Mouse (Mus musculus) liver, embryonic 12.5 days (tissue): Measurements from ENCODE around the gene Eif1. TPM values are rescaled to one million over a fixed set of nuclear protein-coding genes. Genes with fewer than 3 reads are reported as not detected.
"Not testable (repeated sequence)": the region's sequence is repeated elsewhere in the genome, so short reads cannot be mapped to it uniquely, and the experiment has no call there.

Source experiments
- ATAC-seq: fragments of 200-750 bp; cut with Nextera tagmentation; 2 replicates; pipeline ENCODE4 v1.8.0; 2017; ENCODE audit warnings: moderate number of reproducible peaks, mild to moderate bottlenecking, moderate library complexity
- H3K27ac ChIP-seq: fragments of 300-500 bp; sonication (generic); 2 replicates; pipeline ENCODE4 v1.5.1; 2016; ENCODE audit warnings: mild to moderate bottlenecking
- H3K27me3 ChIP-seq: fragments of 300-500 bp; sonication (generic); replicated peaks from 2 replicates; pipeline ENCODE4 v1.6.1; 2016; ENCODE audit warnings: mild to moderate bottlenecking, moderate library complexity
- H3K36me3 ChIP-seq: fragments of 300-500 bp; sonication (generic); 2 replicates; pipeline ENCODE4 v1.6.1; 2016; ENCODE audit warnings: mild to moderate bottlenecking, moderate library complexity
- H3K4me1 ChIP-seq: fragments of 300-500 bp; sonication (generic); 2 replicates; pipeline ENCODE4 v1.6.1; 2016
- H3K4me2 ChIP-seq: fragments of 300-500 bp; sonication (generic); 2 replicates; pipeline ENCODE4 v1.6.1; 2016; ENCODE audit warnings: mild to moderate bottlenecking, moderate library complexity
- H3K4me3 ChIP-seq: fragments of 300-500 bp; sonication (generic); 2 replicates; pipeline ENCODE4 v1.5.1; 2016; ENCODE audit warnings: mild to moderate bottlenecking, moderate library complexity
- H3K9ac ChIP-seq: fragments of 300-500 bp; sonication (generic); 2 replicates; pipeline ENCODE4 v1.6.1; 2016; ENCODE audit warnings: mild to moderate bottlenecking, moderate library complexity
- H3K9me3 ChIP-seq: fragments of 300-500 bp; sonication (generic); replicated peaks from 2 replicates; pipeline ENCODE4 v1.6.1; 2016; ENCODE audit warnings: mild to moderate bottlenecking, moderate library complexity
- WGBS: fragments of 180-500 bp; shearing (Covaris S2); methylation state at CpG from one replicate; pipeline ENCODE4 v1.1.7; 2016; ENCODE audit not compliant: insufficient replicate concordance; 5-methylcytosine and 5-hydroxymethylcytosine counted together
- polyA plus RNA-seq: library from polyadenylated mRNA; unstranded; fragments of >200 nt; fragmentation: Nextera tagmentation; extraction: Ambion mirVana; gene quantifications from 2 replicates; pipeline ENCODE4 v1.2.1, GENCODE M21; 2016

Eif1 gene
- polyA plus RNA-seq, 1 experiment from 2014 or later = 1,858 TPM

DNA sequence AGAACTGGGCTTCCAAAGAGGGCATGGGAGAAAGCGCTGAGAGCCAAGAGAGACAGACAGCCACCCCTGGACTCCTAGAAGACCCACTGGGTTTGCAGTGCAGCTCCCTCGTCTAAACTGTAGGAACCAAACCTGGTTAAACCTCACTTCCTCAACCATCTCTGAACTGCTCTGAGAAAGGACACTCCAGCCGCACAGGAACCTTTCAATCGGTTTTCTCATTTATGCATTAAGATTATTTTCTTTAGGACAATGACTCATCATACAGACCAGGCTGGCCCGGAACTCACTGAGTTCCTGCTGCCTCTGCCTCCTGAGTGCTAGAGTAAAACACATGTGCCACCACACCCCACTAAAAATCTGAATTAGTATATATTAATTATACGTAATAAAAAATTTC lies 8.1 kb downstream of the Eif1 start:
- no peaks in the 10 kb centered on the region; the same call in 1 of the 2 replicates for H3K4me1 ChIP-seq
- no peaks in the 10 kb centered on the region for H3K9me3 ChIP-seq
- no peak overlapping the region for H3K27ac ChIP-seq
- ATAC-seq = no peak
- 64% methylated on average over 6 of the region's 6 CpGs for WGBS
- no peak overlapping the region for H3K4me2 ChIP-seq
- H3K4me3 ChIP-seq = no peak overlapping the region
- peaks cover 3% of the 10 kb centered on the region for H3K36me3 ChIP-seq
- no peak overlapping the region for H3K9ac ChIP-seq
- peaks cover 21% of the 10 kb centered on the region; the same call in 1 of the 2 replicates for H3K27me3 ChIP-seq

DNA sequence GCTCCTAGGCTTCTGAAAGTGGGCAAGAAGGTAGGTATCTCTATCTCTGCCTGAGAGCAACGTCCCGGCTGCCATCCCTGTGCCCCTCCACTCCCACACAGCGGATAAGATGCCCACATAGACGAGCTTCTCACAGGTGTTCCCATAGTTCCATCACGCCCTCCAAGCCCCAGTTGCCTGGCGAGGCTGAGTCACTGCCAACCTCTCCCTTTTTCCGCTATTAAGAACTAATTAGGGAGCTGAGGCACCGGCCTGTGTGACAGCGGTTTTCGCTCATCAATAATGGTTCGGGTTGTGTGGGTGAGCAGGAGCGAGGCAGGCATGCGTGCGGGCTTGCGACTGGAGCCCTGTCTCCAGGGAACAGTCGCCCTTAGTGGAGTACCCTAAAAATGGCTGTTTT lies 10.6 kb downstream of the Eif1 start:
- ATAC-seq = no peak
- H3K4me3 ChIP-seq = no peak overlapping the region
- H3K9me3 ChIP-seq = no peaks in the 10 kb centered on the region
- H3K36me3 ChIP-seq = no peaks in the 10 kb centered on the region
- H3K27me3 ChIP-seq = peaks cover 28% of the 10 kb centered on the region; the same call in 1 of the 2 replicates
- no peak overlapping the region for H3K9ac ChIP-seq
- no peaks in the 10 kb centered on the region; the same call in 1 of the 2 replicates for H3K4me1 ChIP-seq
- H3K27ac ChIP-seq = no peak overlapping the region
- no peak overlapping the region for H3K4me2 ChIP-seq
- WGBS = 51% methylated on average over 16 of the region's 16 CpGs

GRCm38 (mm10) chr11:100330816-100331375 lies 11.2 kb downstream of the Eif1 start:
- not testable (repeated sequence) for H3K4me2 ChIP-seq, ATAC-seq, H3K9me3 ChIP-seq, H3K4me1 ChIP-seq, H3K9ac ChIP-seq, H3K36me3 ChIP-seq, H3K4me3 ChIP-seq, H3K27ac ChIP-seq
- 54% methylated on average over 8 of the region's 8 CpGs for WGBS
- H3K27me3 ChIP-seq = peaks cover 28% of the 10 kb centered on the region; the same call in 1 of the 2 replicates

DNA sequence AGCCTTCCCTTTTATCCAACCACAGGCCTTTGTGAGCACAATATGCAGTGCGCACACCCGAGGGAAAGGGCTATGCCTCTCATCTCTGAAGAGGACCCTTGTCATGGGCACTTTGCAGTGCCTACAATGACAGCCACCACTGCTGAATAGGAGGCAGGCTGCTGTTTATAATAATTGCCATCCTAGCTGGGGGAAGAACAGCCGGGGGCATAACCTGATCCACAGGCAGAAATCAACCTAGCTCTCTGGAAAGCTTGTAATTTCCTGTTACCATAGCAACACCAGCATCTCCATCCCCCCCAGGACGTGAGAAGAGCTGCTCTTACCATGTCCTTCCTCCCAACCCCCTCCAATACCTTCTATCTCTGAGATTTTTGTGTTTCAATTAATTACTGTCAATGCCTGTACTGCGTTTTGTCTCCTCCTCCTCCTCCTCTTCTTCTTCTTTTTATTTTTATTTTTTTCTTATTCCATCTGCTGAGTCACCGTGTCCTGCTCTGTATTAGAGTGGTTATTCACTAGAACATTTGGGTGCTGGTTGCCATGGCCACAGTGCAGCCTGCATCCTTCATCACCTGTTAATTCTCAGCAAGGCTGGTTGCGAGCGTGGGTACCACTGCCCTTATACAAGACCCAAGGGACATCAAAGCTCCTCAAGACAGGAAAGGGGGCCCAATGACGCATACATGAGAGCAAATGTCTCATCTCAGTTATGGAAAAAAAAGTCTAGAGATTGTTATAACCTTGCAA lies 13.3 kb downstream of the Eif1 start:
- Histone ChIP-seq H3K36me3 (no peaks in the 10 kb centered on the region), H3K4me3 (no peak overlapping the region), H3K4me1 (no peaks in the 10 kb centered on the region), H3K9ac (no peak overlapping the region), H3K9me3 (no peaks in the 10 kb centered on the region), H3K4me2 (no peak overlapping the region), H3K27ac (no peak overlapping the region), H3K27me3 (peaks cover 31% of the 10 kb centered on the region)
- 57% methylated on average over 9 of the region's 9 CpGs for WGBS
- ATAC-seq = no peak

GRCm38 (mm10) chr11:100333944-100334457 lies 14.3 kb downstream of the Eif1 start, which contains the start of gene Gast:
Gene Gast (plus strand): TSS chr11:100334407.
- Histone ChIP-seq H3K4me1 (no peaks in the 10 kb centered on the region), H3K4me3 (no peak within 1 kb of the TSS), H3K27ac (no peak within 1 kb of the TSS), H3K27me3 (peaks cover 42% of the 10 kb centered on the region), H3K9me3 (no peaks in the 10 kb centered on the region), H3K36me3 (no peaks in the 10 kb centered on the region), H3K9ac (no peak within 1 kb of the TSS), H3K4me2 (no peak within 1 kb of the TSS)
- WGBS = 58% methylated on average over 6 of the region's 6 CpGs
- ATAC-seq = no peak

- 67% methylated on average over 3 of the region's 3 CpGs for WGBS
- Histone ChIP-seq H3K27me3 (peaks cover 34% of the 10 kb centered on the region), H3K9me3 (no peaks in the 10 kb centered on the region), H3K36me3 (no peaks in the 10 kb centered on the region), H3K27ac (no peak overlapping the region), H3K9ac (no peak overlapping the region), H3K4me1 (no peaks in the 10 kb centered on the region), H3K4me2 (no peak overlapping the region), H3K4me3 (no peak overlapping the region)
- no peak for ATAC-seq
These were observed 16.0 kb downstream of the Eif1 start for GRCm38 (mm10) chr11:100335731-100336130.

DNA sequence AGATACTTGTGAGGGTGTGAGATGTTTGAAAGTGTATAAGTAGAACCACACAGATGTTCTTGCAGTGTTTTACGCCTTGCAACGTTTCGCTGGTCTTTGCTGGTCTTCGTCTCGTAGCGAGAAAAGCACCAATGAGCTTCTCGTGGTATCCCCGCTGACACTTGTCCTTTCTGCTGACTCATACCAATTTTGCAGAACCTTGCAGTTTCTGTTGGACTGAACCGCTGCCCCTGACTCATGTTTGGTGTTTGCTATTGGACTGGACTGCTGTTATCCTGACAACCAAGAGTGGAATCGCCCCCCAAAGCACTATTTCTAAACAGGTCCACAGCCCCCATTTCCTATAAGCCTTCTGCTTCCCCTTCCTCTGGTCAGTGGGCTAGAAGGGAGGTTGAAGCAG lies 24.6 kb downstream of the Eif1 start:
- Histone ChIP-seq H3K27ac (no peak overlapping the region), H3K27me3 (peaks cover 34% of the 10 kb centered on the region), H3K4me1 (no peaks in the 10 kb centered on the region), H3K4me3 (no peak overlapping the region), H3K4me2 (no peak overlapping the region), H3K36me3 (no peaks in the 10 kb centered on the region), H3K9me3 (no peaks in the 10 kb centered on the region), H3K9ac (no peak overlapping the region)
- WGBS = 59% methylated on average over 10 of the region's 10 CpGs
- no peak for ATAC-seq

DNA sequence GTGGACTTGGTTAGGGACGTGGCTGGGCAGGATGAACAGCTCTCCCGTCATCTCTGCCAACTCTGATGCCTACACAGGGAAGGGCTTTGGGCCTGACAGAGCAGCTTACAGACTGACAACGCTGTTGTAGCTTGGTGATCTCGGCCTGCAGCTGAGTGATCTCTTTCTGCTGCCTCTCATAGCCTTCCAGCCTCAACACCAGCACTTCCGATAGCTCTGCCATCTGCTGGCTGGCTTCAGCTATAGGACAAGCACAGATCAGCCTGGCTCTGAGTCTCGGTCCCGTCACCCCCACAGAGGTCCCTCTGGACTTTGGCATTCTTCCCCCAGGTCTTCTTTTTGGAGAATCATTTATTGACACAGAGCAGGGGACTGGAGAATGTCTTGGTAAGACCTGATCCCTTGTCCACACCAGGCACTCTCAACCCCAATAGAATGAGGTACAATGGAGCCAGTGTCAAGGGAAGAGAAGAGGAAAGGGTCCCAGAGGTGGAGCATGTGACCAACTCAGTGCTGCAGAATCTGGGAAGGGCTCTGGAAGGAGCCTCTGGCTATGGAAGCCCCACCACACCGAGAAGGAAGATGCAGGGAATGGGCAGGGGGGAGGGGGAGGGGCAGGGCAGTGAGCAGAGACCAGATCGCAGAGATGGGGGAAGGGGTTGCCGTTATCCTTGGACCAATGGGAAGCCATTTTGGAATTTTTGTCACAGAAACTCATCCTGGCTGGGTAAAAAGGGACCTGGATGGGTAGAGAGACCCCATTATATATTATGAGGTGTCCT lies 32.6 kb downstream of the Eif1 start:
- no peaks in the 10 kb centered on the region for H3K9me3 ChIP-seq
- ATAC-seq = no peak
- peaks cover 20% of the 10 kb centered on the region for H3K4me1 ChIP-seq
- H3K27me3 ChIP-seq = peaks cover 88% of the 10 kb centered on the region
- WGBS = 27% methylated on average over 10 of the region's 10 CpGs
- no peak overlapping the region for H3K4me3 ChIP-seq
- H3K9ac ChIP-seq = no peak overlapping the region
- no peaks in the 10 kb centered on the region for H3K36me3 ChIP-seq
- no peak overlapping the region for H3K27ac ChIP-seq
- no peak overlapping the region for H3K4me2 ChIP-seq

- 0 out of 2 replicates have a peak, but pooled peaks have one; percentile 36 for ATAC-seq
- H3K27ac ChIP-seq = no peak overlapping the region
- peaks cover 96% of the 10 kb centered on the region for H3K27me3 ChIP-seq
- no peaks in the 10 kb centered on the region for H3K36me3 ChIP-seq
- peak overlapping the region; percentile 40; the same call in 1 of the 2 replicates for H3K9ac ChIP-seq
- H3K4me3 ChIP-seq = peak overlapping the region; percentile 56
- no peaks in the 10 kb centered on the region for H3K9me3 ChIP-seq
- WGBS = under 1% methylated on average over 48 of the region's 54 CpGs
- H3K4me1 ChIP-seq = peaks cover 20% of the 10 kb centered on the region
- H3K4me2 ChIP-seq = peak overlapping the region; percentile 86
These were observed 35.7 kb downstream of the Eif1 start for GRCm38 (mm10) chr11:100355151-100355951.

DNA sequence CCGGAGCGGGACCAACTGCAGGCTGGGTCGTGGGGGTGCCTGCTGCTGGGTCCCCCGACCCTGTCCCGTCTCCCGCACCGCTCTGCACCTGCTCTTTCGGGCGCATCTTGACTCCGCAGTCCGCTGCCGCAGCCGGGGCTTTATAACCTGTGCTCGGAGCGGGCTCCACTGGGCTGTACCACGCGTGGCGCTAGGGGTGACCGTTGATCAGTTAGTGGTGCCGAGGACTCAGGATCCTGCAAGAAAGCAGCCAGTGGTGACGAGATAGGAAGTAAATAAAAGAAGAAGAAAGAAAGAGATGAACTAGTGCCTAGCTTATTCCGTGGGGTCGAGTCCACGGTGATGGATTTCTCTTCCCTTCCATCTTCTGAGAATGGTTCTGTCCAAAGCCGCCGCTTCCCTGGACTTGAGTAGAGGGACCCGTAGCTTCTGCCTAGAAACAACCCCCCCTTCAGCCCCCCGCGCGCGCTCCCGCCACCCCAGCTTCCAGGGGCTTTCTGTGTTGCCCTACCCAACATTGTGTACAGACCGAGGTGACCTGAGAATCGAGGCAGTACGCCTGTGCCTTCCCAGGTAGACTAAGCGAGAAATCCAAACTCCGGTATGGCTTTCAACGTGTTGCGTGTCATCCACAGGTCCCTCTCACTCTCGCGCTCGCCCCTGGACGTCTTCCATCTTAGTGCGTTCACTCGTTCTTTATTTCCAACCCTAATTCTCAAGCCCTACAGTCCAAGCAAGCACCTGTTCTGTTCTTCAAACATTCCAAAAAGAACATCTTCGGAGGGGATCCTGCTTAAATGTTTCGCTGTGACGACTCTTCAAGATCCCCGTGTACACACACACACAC lies 36.5 kb downstream of the Eif1 start, which contains the start of gene Hap1:
Gene Hap1, minus strand, starts transcription at position 157 of the 847 bp plus-strand sequence.
- WGBS = 4% methylated on average over 49 of the region's 49 CpGs
- H3K27me3 ChIP-seq = peaks cover 96% of the 10 kb centered on the region
- no peaks in the 10 kb centered on the region for H3K9me3 ChIP-seq
- H3K36me3 ChIP-seq = no peaks in the 10 kb centered on the region
- peak within 1 kb of the TSS; percentile 40; the same call in 1 of the 2 replicates for H3K9ac ChIP-seq
- no peak for ATAC-seq
- peak within 1 kb of the TSS; percentile 56 for H3K4me3 ChIP-seq
- H3K4me1 ChIP-seq = peaks cover 20% of the 10 kb centered on the region
- H3K4me2 ChIP-seq = peak within 1 kb of the TSS; percentile 86
- H3K27ac ChIP-seq = no peak within 1 kb of the TSS
